Mouse (Mus musculus) neural tube, embryonic 12.5 days (tissue): Measurements from ENCODE around the gene Cfap157. TPM values are rescaled to one million over a fixed set of nuclear protein-coding genes. Genes with fewer than 3 reads are reported as not detected.

Experiments used
- ATAC-seq: fragments of 200-750 bp; cut with Nextera tagmentation; 2 replicates; pipeline ENCODE4 v1.8.0; 2017; ENCODE audit warnings: low read depth, mild to moderate bottlenecking, moderate TSS enrichment, moderate library complexity; ENCODE audit not compliant: low FRiP score
- H3K27ac ChIP-seq: fragments of 300-500 bp; sonication (generic); 2 replicates; pipeline ENCODE4 v1.5.1; 2016
- H3K27me3 ChIP-seq: fragments of 300-500 bp; sonication (generic); replicated peaks from 2 replicates; pipeline ENCODE4 v1.6.1; 2016; ENCODE audit warnings: mild to moderate bottlenecking
- H3K36me3 ChIP-seq: fragments of 300-500 bp; sonication (generic); 2 replicates; pipeline ENCODE4 v1.6.1; 2016; ENCODE audit warnings: mild to moderate bottlenecking
- H3K4me1 ChIP-seq: fragments of 300-500 bp; sonication (generic); 2 replicates; pipeline ENCODE4 v1.6.1; 2016
- H3K4me2 ChIP-seq: fragments of 300-500 bp; sonication (generic); replicated peaks from 2 replicates; pipeline ENCODE4 v1.6.1; 2016; ENCODE audit warnings: mild to moderate bottlenecking
- H3K4me3 ChIP-seq: fragments of 300-500 bp; sonication (generic); 2 replicates; pipeline ENCODE4 v1.5.1; 2016
- H3K9ac ChIP-seq: fragments of 300-500 bp; sonication (generic); 2 replicates; pipeline ENCODE4 v1.6.1; 2016; ENCODE audit warnings: mild to moderate bottlenecking
- H3K9me3 ChIP-seq: fragments of 300-500 bp; sonication (generic); 2 replicates; pipeline ENCODE4 v1.6.1; 2016; ENCODE audit warnings: mild to moderate bottlenecking
- WGBS: fragments of 180-500 bp; shearing (Covaris S2); methylation state at CpG from one replicate; pipeline ENCODE4 v1.1.7; 2016; 5-methylcytosine and 5-hydroxymethylcytosine counted together
- polyA plus RNA-seq: library from polyadenylated mRNA; unstranded; fragments of >200 nt; fragmentation: Nextera tagmentation; extraction: Ambion mirVana; gene quantifications from 2 replicates; pipeline ENCODE4 v1.2.1, GENCODE M21; 2016

Cfap157 gene
- polyA plus RNA-seq, 1 experiment from 2014 or later: 0.82 TPM

GRCm38 (mm10) chr2:32778081-32778480 is 6.1 kb downstream of the Cfap157 start:
- H3K4me1 ChIP-seq: peaks cover 14% of the 10 kb centered on the region
- no peak overlapping the region for H3K4me2 ChIP-seq
- H3K9me3 ChIP-seq: no peaks in the 10 kb centered on the region
- H3K27me3 ChIP-seq: 0 out of 2 replicates have a peak, but pooled peaks cover 6% of the 10 kb centered on the region
- no peak for ATAC-seq
- H3K27ac ChIP-seq: no peak overlapping the region
- 93% methylated on average over 6 of the region's 6 CpGs for WGBS
- no peaks in the 10 kb centered on the region for H3K36me3 ChIP-seq
- no peak overlapping the region for H3K4me3 ChIP-seq
- no peak overlapping the region for H3K9ac ChIP-seq

GRCm38 (mm10) chr2:32776192-32776591 is 8.0 kb downstream of the Cfap157 start:
- peak overlapping the region; percentile 60 for H3K4me3 ChIP-seq
- 0 out of 2 replicates have a peak, but pooled peaks cover 6% of the 10 kb centered on the region for H3K27me3 ChIP-seq
- H3K4me2 ChIP-seq: peak overlapping the region; percentile 69
- no peaks in the 10 kb centered on the region for H3K36me3 ChIP-seq
- no peak overlapping the region for H3K27ac ChIP-seq
- peaks cover 18% of the 10 kb centered on the region for H3K4me1 ChIP-seq
- whole genome bisulfite sequencing: 19% methylated on average over 22 of the region's 22 CpGs
- ATAC-seq: no peak
- H3K9me3 ChIP-seq: no peaks in the 10 kb centered on the region
- H3K9ac ChIP-seq: 0 out of 2 replicates have a peak overlapping the region, but pooled peaks have one; percentile 36

- H3K4me2 ChIP-seq: peak within 1 kb of the TSS; percentile 69
- no peaks in the 10 kb centered on the region for H3K36me3 ChIP-seq
- under 1% methylated on average over 46 of the region's 46 CpGs for WGBS
- H3K4me1 ChIP-seq: peaks cover 18% of the 10 kb centered on the region
- ATAC-seq: peak; percentile 97
- H3K4me3 ChIP-seq: peak within 1 kb of the TSS; percentile 60
- 0 out of 2 replicates have a peak, but pooled peaks cover 6% of the 10 kb centered on the region for H3K27me3 ChIP-seq
- no peaks in the 10 kb centered on the region for H3K9me3 ChIP-seq
- no peak within 1 kb of the TSS for H3K27ac ChIP-seq
- peak within 1 kb of the TSS; percentile 45; the same call in 1 of the 2 replicates for H3K9ac ChIP-seq
These were observed 8.7 kb downstream of the Cfap157 start, which contains the start of the genes Ttc16 and Ptrh1 for GRCm38 (mm10) chr2:32775359-32776074. Ttc16 (minus strand) TSS chr2:32775633. Ptrh1 (plus strand) TSS chr2:32775786.

GRCm38 (mm10) chr2:32772626-32773279 is 11.5 kb downstream of the Cfap157 start:
- 85% methylated on average over 8 of the region's 8 CpGs for WGBS

GRCm38 (mm10) chr2:32771886-32772285 is 12.3 kb downstream of the Cfap157 start:
- H3K27ac ChIP-seq: no peak overlapping the region
- ATAC-seq: no peak
- H3K4me2 ChIP-seq: no peak overlapping the region
- no peaks in the 10 kb centered on the region for H3K36me3 ChIP-seq
- H3K4me3 ChIP-seq: no peak overlapping the region
- WGBS: 32% methylated on average over 12 of the region's 12 CpGs
- H3K9ac ChIP-seq: no peak overlapping the region
- H3K4me1 ChIP-seq: peaks cover 22% of the 10 kb centered on the region
- 0 out of 2 replicates have a peak, but pooled peaks cover 4% of the 10 kb centered on the region for H3K27me3 ChIP-seq
- H3K9me3 ChIP-seq: no peaks in the 10 kb centered on the region

More at GRCm38 (mm10) chr2:32772626-32773279, 11.5 kb downstream of the Cfap157 start:
- no peak for ATAC-seq
- Histone ChIP-seq H3K27ac (no peak overlapping the region), H3K4me2 (no peak overlapping the region), H3K27me3 (0 out of 2 replicates have a peak, but pooled peaks cover 6% of the 10 kb centered on the region), H3K9me3 (no peaks in the 10 kb centered on the region), H3K9ac (no peak overlapping the region), H3K4me3 (no peak overlapping the region), H3K4me1 (peaks cover 18% of the 10 kb centered on the region), H3K36me3 (no peaks in the 10 kb centered on the region)

GRCm38 (mm10) chr2:32769327-32770085 is 14.7 kb downstream of the Cfap157 start:
- no peaks in the 10 kb centered on the region for H3K36me3 ChIP-seq
- no peak for ATAC-seq
- 0 out of 2 replicates have a peak, but pooled peaks cover 10% of the 10 kb centered on the region for H3K4me1 ChIP-seq
- no peak overlapping the region for H3K9ac ChIP-seq
- H3K4me2 ChIP-seq: no peak overlapping the region
- no peak overlapping the region for H3K27ac ChIP-seq
- WGBS: 73% methylated on average over 5 of the region's 5 CpGs
- H3K4me3 ChIP-seq: no peak overlapping the region
- no peaks in the 10 kb centered on the region for H3K9me3 ChIP-seq
- H3K27me3 ChIP-seq: no peaks in the 10 kb centered on the region

- no peak overlapping the region for H3K4me2 ChIP-seq
- no peaks in the 10 kb centered on the region for H3K9me3 ChIP-seq
- H3K27me3 ChIP-seq: no peaks in the 10 kb centered on the region
- H3K4me3 ChIP-seq: no peak overlapping the region
- no peak overlapping the region for H3K27ac ChIP-seq
- H3K4me1 ChIP-seq: 0 out of 2 replicates have a peak, but pooled peaks cover 10% of the 10 kb centered on the region
- 55% methylated on average over 19 of the region's 19 CpGs for WGBS
- no peak for ATAC-seq
- no peak overlapping the region for H3K9ac ChIP-seq
- no peaks in the 10 kb centered on the region for H3K36me3 ChIP-seq
These were observed 15.5 kb downstream of the Cfap157 start for GRCm38 (mm10) chr2:32768661-32769285.

- no peak overlapping the region for H3K27ac ChIP-seq
- H3K4me3 ChIP-seq: no peak overlapping the region
- no peak overlapping the region for H3K4me2 ChIP-seq
- peaks cover 11% of the 10 kb centered on the region for H3K36me3 ChIP-seq
- H3K27me3 ChIP-seq: no peaks in the 10 kb centered on the region
- no peak for ATAC-seq
- 73% methylated on average over 12 of the region's 12 CpGs for WGBS
- 0 out of 2 replicates have a peak, but pooled peaks cover 10% of the 10 kb centered on the region for H3K4me1 ChIP-seq
- no peaks in the 10 kb centered on the region for H3K9me3 ChIP-seq
- H3K9ac ChIP-seq: no peak overlapping the region
These were observed 17.0 kb downstream of the Cfap157 start for GRCm38 (mm10) chr2:32767241-32767640.

GRCm38 (mm10) chr2:32763353-32763752 is 20.9 kb downstream of the Cfap157 start:
- no peaks in the 10 kb centered on the region for H3K27me3 ChIP-seq
- no peak overlapping the region for H3K9ac ChIP-seq
- H3K4me1 ChIP-seq: 0 out of 2 replicates have a peak, but pooled peaks cover 6% of the 10 kb centered on the region
- H3K4me3 ChIP-seq: no peak overlapping the region
- WGBS: 84% methylated on average over 3 of the region's 3 CpGs
- no peak overlapping the region for H3K27ac ChIP-seq
- no peak overlapping the region for H3K4me2 ChIP-seq
- no peak for ATAC-seq
- H3K36me3 ChIP-seq: peaks cover 30% of the 10 kb centered on the region
- no peaks in the 10 kb centered on the region for H3K9me3 ChIP-seq

- Histone ChIP-seq H3K9ac (no peak overlapping the region), H3K27ac (no peak overlapping the region), H3K4me1 (0 out of 2 replicates have a peak, but pooled peaks cover 2% of the 10 kb centered on the region), H3K9me3 (no peaks in the 10 kb centered on the region), H3K36me3 (peaks cover 30% of the 10 kb centered on the region), H3K4me2 (no peak overlapping the region), H3K4me3 (no peak overlapping the region), H3K27me3 (no peaks in the 10 kb centered on the region)
- ATAC-seq: no peak
- 93% methylated on average over 4 of the region's 4 CpGs for WGBS
These were observed 22.4 kb downstream of the Cfap157 start for GRCm38 (mm10) chr2:32761859-32762258.

GRCm38 (mm10) chr2:32761361-32761760 is 22.9 kb downstream of the Cfap157 start:
- Histone ChIP-seq H3K4me2 (no peak overlapping the region), H3K27me3 (no peaks in the 10 kb centered on the region), H3K27ac (no peak overlapping the region), H3K9me3 (no peaks in the 10 kb centered on the region), H3K36me3 (peaks cover 30% of the 10 kb centered on the region), H3K4me3 (no peak overlapping the region), H3K9ac (no peak overlapping the region), H3K4me1 (no peaks in the 10 kb centered on the region)
- no peak for ATAC-seq
- 88% methylated on average over 14 of the region's 14 CpGs for WGBS
